In the genomic region with DNA sequence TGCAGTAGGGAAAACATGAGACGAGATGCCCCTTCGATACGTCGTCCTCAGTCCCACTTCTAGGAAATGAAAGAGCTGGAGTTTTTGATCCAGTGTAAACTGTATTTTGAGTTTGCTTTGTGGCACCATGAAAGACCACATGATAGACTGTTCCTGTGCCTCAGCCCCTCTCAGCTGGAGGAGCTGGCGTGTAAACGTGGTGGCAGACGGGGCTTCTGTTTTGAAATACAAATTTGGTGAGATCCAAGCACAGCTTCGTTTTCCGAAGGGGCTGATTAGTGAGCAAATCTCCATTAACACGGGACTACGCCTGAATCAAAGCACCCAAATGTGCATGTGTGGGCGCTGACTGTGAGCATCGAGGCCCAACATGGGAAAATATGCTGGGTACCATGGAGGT, we compare ENCODE assay signal across 27 mouse cellular contexts.
DNase-seq lines count a peak whose midpoint lies in the region; ATAC-seq and TF ChIP-seq lines count a peak whose summit lies in the region.
"Had no signal": no experiment of that assay in that cellular context is flagged by ENCODE, and none has a peak within 500 bp of the region (broad histone marks: within the 10 kb centered on the region; RNA-seq: fewer than 3 reads in every experiment).

No protein-coding gene starts in this region.

- DNase-seq in forebrain, embryonic 14.5 days (ENCODE audit: low spot score) = peak; percentile 43
- peak; percentile 69 for DNase-seq in forebrain, postnatal 0 days
- DNase-seq in layer of hippocampus, postnatal 10 days (ENCODE audit: low spot score in 2 of 2) = peak; percentile 33 to 34
- DNase-seq in layer of hippocampus, adult 2 months (ENCODE audit: low spot score in 2 of 2) = no peak
- DNase-seq in brain, embryonic 14.5 days (ENCODE audit: low read depth) = peak; percentile 47
- DNase-seq: adrenal gland, adult 8-10 months; adrenal gland, postnatal 14 days; adrenal gland, postnatal 36 days; B cell, adult 2 months; cerebellum, adult 11 months; cerebellum, adult 18-20 months; cerebellum, adult 8-10 months; cerebellum, adult 9-11 months; cerebellum, postnatal 14 days; cerebellum, postnatal 36 days; embryo, embryonic 11 days had no signal

- no peak overlapping the region for H3K9ac ChIP-seq in forebrain, embryonic 14.5 days (ENCODE audit: low read length)
- no peak overlapping the region for H3K9ac ChIP-seq in forebrain, embryonic 13.5 days
- H3K9ac ChIP-seq in forebrain, postnatal 0 days = no peak overlapping the region
- H3K9ac ChIP-seq in forebrain, embryonic 15.5 days (replicated peaks) = no peak overlapping the region
- H3K9ac ChIP-seq: embryonic facial prominence, embryonic 13.5 days; embryonic facial prominence, embryonic 15.5 days had no signal

- H3K36me3 ChIP-seq in forebrain, embryonic 14.5 days (ENCODE audit: control insufficient read depth, insufficient read depth, low read length) = no peaks in the 10 kb centered on the region
- H3K36me3 ChIP-seq in forebrain, embryonic 13.5 days (ENCODE audit: poor library complexity, severe bottlenecking) = no peaks in the 10 kb centered on the region
- no peaks in the 10 kb centered on the region for H3K36me3 ChIP-seq in forebrain, postnatal 0 days (ENCODE audit: insufficient read depth)
- no peaks in the 10 kb centered on the region for H3K36me3 ChIP-seq in forebrain, embryonic 15.5 days
- H3K36me3 ChIP-seq: embryonic facial prominence, embryonic 13.5 days; embryonic facial prominence, embryonic 15.5 days; forebrain, embryonic 10.5 days; G1E had no signal

- H3K27me3 ChIP-seq in forebrain, embryonic 14.5 days (replicated peaks; ENCODE audit: control insufficient read depth, insufficient read depth, low read length) = no peaks in the 10 kb centered on the region
- no peaks in the 10 kb centered on the region for H3K27me3 ChIP-seq in forebrain, embryonic 13.5 days
- H3K27me3 ChIP-seq in forebrain, postnatal 0 days (ENCODE audit: insufficient read depth, low read length) = no peaks in the 10 kb centered on the region
- H3K27me3 ChIP-seq in forebrain, embryonic 15.5 days = no peaks in the 10 kb centered on the region
- H3K27me3 ChIP-seq: CH12.LX; embryonic facial prominence, embryonic 13.5 days; embryonic facial prominence, embryonic 15.5 days; Patski had no signal

- no peak for TF ChIP-seq POLR2A in brain, embryonic 14.5 days (IDR thresholded peaks at IDR 0.05; ENCODE audit: borderline replicate concordance, extremely low read depth, insufficient read depth, insufficient read length, poor library complexity, severe bottlenecking)

- WGBS in forebrain, embryonic 14.5 days = 79% methylated on average over 13 of the region's 13 CpGs
- 81% methylated on average over 13 of the region's 13 CpGs for WGBS in forebrain, embryonic 13.5 days
- WGBS in forebrain, postnatal 0 days = 59% methylated on average over 13 of the region's 13 CpGs
- WGBS in forebrain, embryonic 15.5 days = 69% methylated on average over 13 of the region's 13 CpGs

- no peak for TF ChIP-seq CTCF in forebrain, postnatal 0 days (IDR thresholded peaks at IDR 0.05; ENCODE audit: low read depth)
- TF ChIP-seq CTCF in layer of hippocampus, adult 2 months (conservative IDR thresholded peaks at IDR 0.05) = no peak
- no peak for TF ChIP-seq CTCF in brain, embryonic 14.5 days (IDR thresholded peaks at IDR 0.05; ENCODE audit: borderline replicate concordance, extremely low read depth, insufficient read depth, insufficient read length)

- no peak overlapping the region for H3K4me3 ChIP-seq in forebrain, embryonic 14.5 days (ENCODE audit: low read depth, low read length)
- no peak overlapping the region for H3K4me3 ChIP-seq in forebrain, embryonic 13.5 days
- no peak overlapping the region for H3K4me3 ChIP-seq in forebrain, postnatal 0 days (ENCODE audit: low read depth, low read length)
- H3K4me3 ChIP-seq in forebrain, embryonic 15.5 days = no peak overlapping the region
- no peak overlapping the region for H3K4me3 ChIP-seq in layer of hippocampus, adult 2 months
- H3K4me3 ChIP-seq: embryonic facial prominence, embryonic 13.5 days; embryonic facial prominence, embryonic 15.5 days; erythroblast, embryonic 14.5 days; forebrain, embryonic 10.5 days had no signal

- no peaks in the 10 kb centered on the region for H3K9me3 ChIP-seq in forebrain, embryonic 14.5 days (replicated peaks; ENCODE audit: control insufficient read depth, low read length)
- no peaks in the 10 kb centered on the region for H3K9me3 ChIP-seq in forebrain, embryonic 13.5 days (replicated peaks)
- H3K9me3 ChIP-seq in forebrain, postnatal 0 days (ENCODE audit: low read length) = no peaks in the 10 kb centered on the region
- no peaks in the 10 kb centered on the region for H3K9me3 ChIP-seq in forebrain, embryonic 15.5 days
- H3K9me3 ChIP-seq: embryonic facial prominence, embryonic 13.5 days; embryonic facial prominence, embryonic 15.5 days; forebrain, embryonic 10.5 days had no signal

- H3K4me1 ChIP-seq in forebrain, embryonic 14.5 days (ENCODE audit: control insufficient read depth, insufficient read depth, low read length) = no peaks in the 10 kb centered on the region
- H3K4me1 ChIP-seq in forebrain, embryonic 13.5 days = peaks cover 13% of the 10 kb centered on the region
- H3K4me1 ChIP-seq in forebrain, postnatal 0 days (ENCODE audit: insufficient read depth) = 0 out of 2 replicates have a peak, but pooled peaks cover 6% of the 10 kb centered on the region
- H3K4me1 ChIP-seq in forebrain, embryonic 15.5 days = peaks cover 14% of the 10 kb centered on the region
- H3K4me1 ChIP-seq: embryonic facial prominence, embryonic 13.5 days; embryonic facial prominence, embryonic 15.5 days had no signal

- H3K27ac ChIP-seq in forebrain, embryonic 14.5 days (ENCODE audit: low read depth, low read length) = no peak overlapping the region
- no peak overlapping the region for H3K27ac ChIP-seq in forebrain, embryonic 13.5 days
- no peak overlapping the region for H3K27ac ChIP-seq in forebrain, postnatal 0 days (ENCODE audit: low read depth, low read length)
- no peak overlapping the region for H3K27ac ChIP-seq in forebrain, embryonic 15.5 days (replicated peaks)
- H3K27ac ChIP-seq in layer of hippocampus, adult 2 months = no peak overlapping the region
- H3K27ac ChIP-seq: embryonic facial prominence, embryonic 13.5 days; embryonic facial prominence, embryonic 15.5 days; forebrain, embryonic 10.5 days had no signal

- ATAC-seq in forebrain, embryonic 14.5 days = no peak
- no peak for ATAC-seq in forebrain, embryonic 13.5 days
- peak; percentile 74 for ATAC-seq in forebrain, postnatal 0 days
- ATAC-seq in forebrain, embryonic 15.5 days (replicated peaks) = no peak
- ATAC-seq: activated CD4-positive, CD25-positive, alpha-beta regulatory T cell, adult 4 months; CD4-positive, CD25-positive, alpha-beta regulatory T cell, adult 4 months; Patski had no signal

- H3K4me2 ChIP-seq in forebrain, embryonic 14.5 days (ENCODE audit: low read length) = no peak overlapping the region
- no peak overlapping the region for H3K4me2 ChIP-seq in forebrain, embryonic 13.5 days
- H3K4me2 ChIP-seq in forebrain, postnatal 0 days (ENCODE audit: low read depth) = no peak overlapping the region
- H3K4me2 ChIP-seq in forebrain, embryonic 15.5 days (replicated peaks) = no peak overlapping the region
- H3K4me2 ChIP-seq: embryonic facial prominence, embryonic 13.5 days; embryonic facial prominence, embryonic 15.5 days had no signal

Comparison
In these comparisons a context has a peak if more than half of its experiments do, and no peak if none do; other contexts are left out.
1. DNase-seq: peak in forebrain, embryonic 14.5 days (single experiment), forebrain, postnatal 0 days (single experiment), layer of hippocampus, postnatal 10 days (2 of 2) and brain, embryonic 14.5 days (single experiment); none in layer of hippocampus, adult 2 months (0 of 2).